Mouse (Mus musculus) heart, embryonic 15.5 days (tissue): ENCODE measurements around the gene Cd40. TPM values are rescaled to one million over a fixed set of nuclear protein-coding genes. Genes with fewer than 3 reads are reported as not detected.

Experiments used
- ATAC-seq: fragments of 200-750 bp; cut with Nextera tagmentation; replicated peaks from 2 replicates; pipeline ENCODE4 v1.8.0; 2017; ENCODE audit warnings: low read depth, moderate TSS enrichment; ENCODE audit not compliant: insufficient number of reproducible peaks, insufficient read depth, low FRiP score
- H3K27ac ChIP-seq: fragments of 300-500 bp; sonication (generic); 2 replicates; pipeline ENCODE4 v1.5.1; 2015; ENCODE audit warnings: mild to moderate bottlenecking, inconsistent platforms
- H3K27me3 ChIP-seq: fragments of 300-500 bp; sonication (generic); 2 replicates; pipeline ENCODE4 v1.6.1; 2015; ENCODE audit warnings: inconsistent platforms
- H3K36me3 ChIP-seq: fragments of 300-500 bp; sonication (generic); 2 replicates; pipeline ENCODE4 v1.6.1; 2015; ENCODE audit warnings: mild to moderate bottlenecking, inconsistent platforms
- H3K4me1 ChIP-seq: fragments of 300-500 bp; sonication (generic); replicated peaks from 2 replicates; pipeline ENCODE4 v1.6.1; 2015; ENCODE audit warnings: inconsistent platforms
- H3K4me2 ChIP-seq: fragments of 300-500 bp; sonication (generic); 2 replicates; pipeline ENCODE4 v1.6.1; 2015; ENCODE audit warnings: inconsistent platforms, mild to moderate bottlenecking, moderate library complexity
- H3K4me3 ChIP-seq: fragments of 300-500 bp; sonication (generic); 2 replicates; pipeline ENCODE4 v1.5.1; 2015; ENCODE audit warnings: mild to moderate bottlenecking, inconsistent platforms
- H3K9ac ChIP-seq: fragments of 300-500 bp; sonication (generic); 2 replicates; pipeline ENCODE4 v1.6.1; 2015; ENCODE audit warnings: mild to moderate bottlenecking, inconsistent platforms
- H3K9me3 ChIP-seq: fragments of 300-500 bp; sonication (generic); replicated peaks from 2 replicates; pipeline ENCODE4 v1.6.1; 2016; ENCODE audit warnings: inconsistent platforms
- WGBS: fragments of 180-500 bp; shearing (Covaris S2); methylation state at CpG from one replicate; pipeline ENCODE4 v1.1.7; 2015; ENCODE audit warnings: mixed read lengths; 5-methylcytosine and 5-hydroxymethylcytosine counted together
- polyA plus RNA-seq: library from polyadenylated mRNA; unstranded; fragments of >200 nt; fragmentation: Nextera tagmentation; extraction: Ambion mirVana; gene quantifications from 2 replicates; pipeline ENCODE4 v1.2.1, GENCODE M21; 2015

The Cd40 gene
- polyA plus RNA-seq, 1 experiment from 2014 or later, result 6.0 TPM

DNA sequence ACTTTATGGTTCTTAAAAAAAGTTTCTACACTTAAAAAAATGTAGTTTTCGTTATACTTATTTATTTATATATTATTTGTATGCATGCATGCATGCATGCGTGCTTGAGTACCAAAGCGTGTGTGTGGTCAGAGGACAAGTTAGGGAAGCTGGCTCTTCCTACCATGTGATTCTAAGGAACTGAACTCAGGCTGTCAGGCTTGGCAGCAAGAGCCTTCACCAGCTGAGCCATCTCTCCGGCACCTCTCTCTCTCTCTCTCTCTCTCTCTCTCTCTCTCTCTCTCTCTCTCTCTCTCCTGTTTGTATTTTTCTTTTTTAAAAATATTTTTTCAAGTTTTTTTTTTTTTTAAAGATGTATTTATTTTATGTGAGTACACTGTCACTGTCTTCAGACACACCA is 4.5 kb downstream of the Cd40 start:
- H3K9me3 ChIP-seq, result no peaks in the 10 kb centered on the region
- peaks cover 4% of the 10 kb centered on the region; the same call in 1 of the 2 replicates for H3K27me3 ChIP-seq
- no peak overlapping the region for H3K9ac ChIP-seq
- H3K4me2 ChIP-seq, result no peak overlapping the region
- H3K4me1 ChIP-seq, result peaks cover 14% of the 10 kb centered on the region
- no peak overlapping the region for H3K4me3 ChIP-seq
- H3K36me3 ChIP-seq, result no peaks in the 10 kb centered on the region
- H3K27ac ChIP-seq, result no peak overlapping the region
- 83% methylated on average over 4 of the region's 4 CpGs for WGBS
- no peak for ATAC-seq

GRCm38 (mm10) chr2:165061638-165062433 is 6.4 kb downstream of the Cd40 start:
- H3K9ac ChIP-seq, result no peak overlapping the region
- H3K36me3 ChIP-seq, result no peaks in the 10 kb centered on the region
- no peak overlapping the region for H3K27ac ChIP-seq
- ATAC-seq, result no peak
- H3K4me1 ChIP-seq, result no peaks in the 10 kb centered on the region
- WGBS, result 61% methylated on average over 16 of the region's 16 CpGs
- H3K9me3 ChIP-seq, result no peaks in the 10 kb centered on the region
- no peak overlapping the region for H3K4me3 ChIP-seq
- H3K4me2 ChIP-seq, result no peak overlapping the region
- H3K27me3 ChIP-seq, result peaks cover 12% of the 10 kb centered on the region; the same call in 1 of the 2 replicates

GRCm38 (mm10) chr2:165064489-165064888 is 9.1 kb downstream of the Cd40 start:
- H3K9ac ChIP-seq, result no peak overlapping the region
- 45% methylated on average over 7 of the region's 7 CpGs for WGBS
- H3K4me2 ChIP-seq, result no peak overlapping the region
- peaks cover 15% of the 10 kb centered on the region; the same call in 1 of the 2 replicates for H3K27me3 ChIP-seq
- H3K9me3 ChIP-seq, result no peaks in the 10 kb centered on the region
- ATAC-seq, result no peak
- H3K4me3 ChIP-seq, result no peak overlapping the region
- no peaks in the 10 kb centered on the region for H3K36me3 ChIP-seq
- H3K27ac ChIP-seq, result no peak overlapping the region
- no peaks in the 10 kb centered on the region for H3K4me1 ChIP-seq

- Histone ChIP-seq H3K9me3 (no peaks in the 10 kb centered on the region), H3K27ac (no peak overlapping the region), H3K9ac (no peak overlapping the region), H3K4me2 (no peak overlapping the region), H3K27me3 (peaks cover 54% of the 10 kb centered on the region), H3K4me3 (no peak overlapping the region), H3K4me1 (peaks cover 6% of the 10 kb centered on the region; the same call in 1 of the 2 replicates), H3K36me3 (no peaks in the 10 kb centered on the region)
- ATAC-seq, result no peak
- 67% methylated on average over 2 of the region's 2 CpGs for WGBS
Measured at GRCm38 (mm10) chr2:165068806-165069205, 13.4 kb downstream of the Cd40 start.

DNA sequence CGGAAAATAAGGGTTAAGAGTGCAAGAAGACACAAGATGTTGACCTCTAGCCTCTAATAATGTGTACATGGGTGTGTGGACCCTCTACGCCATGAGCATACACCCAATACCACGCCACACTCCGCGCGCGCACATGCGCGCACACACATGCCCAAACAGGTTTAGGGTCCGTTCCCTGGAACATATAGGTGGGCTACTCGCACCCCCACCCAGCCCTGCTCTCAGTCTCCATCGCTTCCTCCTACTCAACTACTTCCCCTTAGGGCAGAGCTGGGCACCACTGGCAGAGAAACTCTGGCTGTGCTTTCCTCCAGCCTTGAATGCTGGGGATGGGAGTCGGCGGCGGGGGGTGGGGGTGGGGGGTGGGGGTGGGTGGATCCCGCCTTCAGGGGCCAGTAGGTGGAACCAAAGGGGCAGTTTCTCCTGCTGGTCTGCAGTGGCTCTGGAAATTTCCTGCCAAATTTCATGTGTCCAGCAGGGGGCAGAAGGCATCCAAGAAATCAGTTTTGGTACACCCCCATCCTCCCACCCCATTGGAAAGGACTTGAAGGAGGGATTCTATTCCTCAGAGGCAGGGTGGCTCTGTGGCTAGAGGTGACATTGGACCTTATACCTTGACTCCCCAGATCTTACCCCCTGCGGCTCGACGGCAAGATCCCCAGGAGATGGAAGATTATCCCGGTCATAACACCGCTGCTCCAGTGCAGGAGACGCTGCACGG is 14.8 kb downstream of the Cd40 start:
- Histone ChIP-seq H3K9me3 (no peaks in the 10 kb centered on the region), H3K4me2 (no peak overlapping the region), H3K36me3 (no peaks in the 10 kb centered on the region), H3K4me3 (no peak overlapping the region), H3K4me1 (peaks cover 15% of the 10 kb centered on the region; the same call in 1 of the 2 replicates), H3K9ac (no peak overlapping the region), H3K27me3 (peaks cover 64% of the 10 kb centered on the region), H3K27ac (no peak overlapping the region)
- WGBS, result 24% methylated on average over 23 of the region's 23 CpGs
- ATAC-seq, result no peak

GRCm38 (mm10) chr2:165073381-165073781 is 18.0 kb downstream of the Cd40 start:
- 13% methylated on average over 9 of the region's 9 CpGs for WGBS
- Histone ChIP-seq H3K4me3 (no peak overlapping the region), H3K4me2 (no peak overlapping the region), H3K27me3 (peaks cover 87% of the 10 kb centered on the region), H3K9me3 (no peaks in the 10 kb centered on the region), H3K4me1 (peaks cover 15% of the 10 kb centered on the region; the same call in 1 of the 2 replicates), H3K36me3 (no peaks in the 10 kb centered on the region), H3K9ac (no peak overlapping the region), H3K27ac (no peak overlapping the region)
- ATAC-seq, result no peak

GRCm38 (mm10) chr2:165074081-165074884 is 18.9 kb downstream of the Cd40 start:
- Histone ChIP-seq H3K9ac (no peak overlapping the region), H3K27me3 (peaks cover 91% of the 10 kb centered on the region), H3K4me3 (no peak overlapping the region), H3K9me3 (no peaks in the 10 kb centered on the region), H3K4me1 (peaks cover 15% of the 10 kb centered on the region; the same call in 1 of the 2 replicates), H3K36me3 (no peaks in the 10 kb centered on the region), H3K27ac (no peak overlapping the region), H3K4me2 (no peak overlapping the region)
- 28% methylated on average over 11 of the region's 11 CpGs for WGBS
- peak; percentile 62 for ATAC-seq

- Histone ChIP-seq H3K9ac (no peak overlapping the region), H3K36me3 (no peaks in the 10 kb centered on the region), H3K27ac (no peak overlapping the region), H3K4me2 (no peak overlapping the region), H3K4me1 (peaks cover 15% of the 10 kb centered on the region; the same call in 1 of the 2 replicates), H3K27me3 (peaks cover 91% of the 10 kb centered on the region), H3K4me3 (no peak overlapping the region), H3K9me3 (no peaks in the 10 kb centered on the region)
- 33% methylated on average over 2 of the region's 2 CpGs for WGBS
- ATAC-seq, result no peak
Measured at GRCm38 (mm10) chr2:165074937-165075336, 19.5 kb downstream of the Cd40 start.

- no peak for ATAC-seq
- H3K4me3 ChIP-seq, result no peak overlapping the region
- H3K9ac ChIP-seq, result no peak overlapping the region
- no peak overlapping the region for H3K4me2 ChIP-seq
- no peaks in the 10 kb centered on the region for H3K9me3 ChIP-seq
- H3K4me1 ChIP-seq, result peaks cover 12% of the 10 kb centered on the region; the same call in 1 of the 2 replicates
- H3K27me3 ChIP-seq, result peaks cover 90% of the 10 kb centered on the region
- 8% methylated on average over 9 of the region's 9 CpGs for WGBS
- H3K27ac ChIP-seq, result no peak overlapping the region
- no peaks in the 10 kb centered on the region for H3K36me3 ChIP-seq
Measured at GRCm38 (mm10) chr2:165077055-165077454, 21.6 kb downstream of the Cd40 start.

DNA sequence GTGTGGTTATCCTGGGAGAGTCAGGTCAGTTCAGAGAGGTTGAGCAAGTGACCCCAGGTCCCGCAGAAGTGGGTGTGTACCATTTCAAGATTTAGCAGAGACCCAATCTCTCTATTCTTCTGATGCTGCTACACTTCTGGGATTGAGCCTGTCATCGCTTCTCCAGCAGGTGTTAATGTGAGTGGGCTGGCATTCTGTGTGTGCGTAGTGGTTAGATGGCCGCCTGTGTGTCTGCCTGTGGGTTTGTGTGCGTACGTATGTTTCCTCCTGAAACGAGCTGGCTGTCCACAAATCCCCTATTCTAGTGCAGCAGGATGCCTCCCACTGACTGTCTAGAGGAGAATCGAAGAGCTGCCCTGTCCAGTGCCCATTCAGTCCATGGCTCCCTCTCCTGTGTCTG is 22.6 kb downstream of the Cd40 start:
- Histone ChIP-seq H3K9me3 (no peaks in the 10 kb centered on the region), H3K4me3 (no peak overlapping the region), H3K27me3 (peaks cover 81% of the 10 kb centered on the region), H3K4me1 (peaks cover 12% of the 10 kb centered on the region; the same call in 1 of the 2 replicates), H3K27ac (no peak overlapping the region), H3K9ac (no peak overlapping the region), H3K36me3 (no peaks in the 10 kb centered on the region), H3K4me2 (no peak overlapping the region)
- WGBS, result 52% methylated on average over 8 of the region's 8 CpGs
- ATAC-seq, result no peak

- peaks cover 10% of the 10 kb centered on the region; the same call in 1 of the 2 replicates for H3K4me1 ChIP-seq
- peaks cover 75% of the 10 kb centered on the region for H3K27me3 ChIP-seq
- H3K9ac ChIP-seq, result no peak overlapping the region
- no peak overlapping the region for H3K4me2 ChIP-seq
- no peaks in the 10 kb centered on the region for H3K9me3 ChIP-seq
- H3K27ac ChIP-seq, result no peak overlapping the region
- no peak overlapping the region for H3K4me3 ChIP-seq
- no peaks in the 10 kb centered on the region for H3K36me3 ChIP-seq
- WGBS, result 27% methylated on average over 10 of the region's 10 CpGs
- no peak for ATAC-seq
Measured at GRCm38 (mm10) chr2:165078605-165079004, 23.2 kb downstream of the Cd40 start.
